Mouse (Mus musculus): ENCODE measurements around the gene Ttc28. TPM values are rescaled to one million over a fixed set of nuclear protein-coding genes. Genes with fewer than 3 reads are reported as not detected.
A peak's percentile ranks its signal among the peaks of the same experiment; 100 is the strongest.

The Ttc28 gene
- total RNA-seq, 2 experiments from 2014 or later = 10.2 to 11.7 TPM

DNA sequence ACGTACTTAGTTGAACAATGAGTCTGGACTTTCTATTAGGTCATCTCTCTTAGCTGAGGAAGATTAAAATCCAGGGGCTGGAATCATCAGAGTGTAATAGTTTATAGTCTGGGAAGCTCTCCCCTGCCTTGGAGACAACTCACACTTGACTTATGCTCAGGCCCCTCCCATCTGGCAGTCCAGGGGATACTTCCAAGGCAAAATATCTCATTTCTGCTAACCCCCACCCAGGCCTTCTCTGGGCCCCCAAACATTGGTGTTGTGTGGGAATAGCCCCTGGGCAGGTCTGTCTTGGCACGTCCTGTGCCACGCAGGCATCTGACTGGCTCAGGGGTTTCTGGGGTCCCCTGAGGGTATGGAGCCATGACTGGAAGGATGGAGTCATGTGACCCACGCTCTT lies 275.7 kb downstream of the Ttc28 start:
- no peak for TF ChIP-seq CTCF (conservative IDR thresholded peaks at IDR 0.05)
- no peak overlapping the region for H3K4me3 ChIP-seq
- H3K27ac ChIP-seq = no peak overlapping the region
- DNase-seq (ENCODE audit: low spot score in 2 of 2) = no peak

DNA sequence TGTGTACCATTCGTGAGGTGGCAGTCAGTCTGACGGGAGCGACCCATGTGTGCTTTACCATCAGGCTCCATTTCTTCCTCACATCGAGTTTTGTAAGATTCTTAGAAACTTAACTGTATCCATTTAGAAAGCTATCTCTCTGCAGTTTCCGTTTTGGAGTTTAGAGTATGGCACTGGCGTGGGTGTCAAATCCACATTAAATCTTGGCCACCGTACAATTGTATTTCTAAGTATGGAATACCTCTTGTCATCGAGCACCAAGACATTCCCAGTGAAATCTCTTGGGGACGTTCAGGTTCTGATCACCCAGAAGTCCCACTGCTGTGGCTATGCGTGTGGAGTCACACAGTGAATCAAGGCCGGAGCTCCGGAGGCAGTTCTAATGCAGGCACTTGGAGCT lies 276.3 kb downstream of the Ttc28 start:
- no peak for DNase-seq (ENCODE audit: low spot score in 2 of 2)
- no peak overlapping the region for H3K4me3 ChIP-seq
- H3K27ac ChIP-seq = no peak overlapping the region
- TF ChIP-seq CTCF (conservative IDR thresholded peaks at IDR 0.05) = no peak

DNA sequence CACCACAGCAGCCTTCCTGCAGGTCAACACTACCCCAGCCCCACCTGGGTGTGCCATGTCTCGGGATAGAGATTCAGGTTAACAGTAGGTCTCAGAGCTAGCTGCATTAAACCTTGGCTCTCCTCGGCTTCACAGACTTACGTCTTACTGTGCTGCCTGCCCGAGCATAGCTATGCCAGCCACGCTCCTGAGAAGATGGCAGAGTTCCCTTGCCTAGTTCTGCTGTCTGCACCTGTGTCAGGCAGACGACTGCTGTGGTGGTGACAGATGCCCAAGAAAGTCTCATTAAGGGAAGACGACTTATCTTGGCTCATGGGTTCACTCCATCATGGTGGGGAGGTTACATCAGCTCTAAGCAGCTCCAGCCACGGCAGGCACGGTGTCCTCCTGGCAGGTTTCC lies 278.7 kb downstream of the Ttc28 start:
- Histone ChIP-seq H3K27ac (no peak overlapping the region), H3K4me3 (no peak overlapping the region)
- TF ChIP-seq CTCF (conservative IDR thresholded peaks at IDR 0.05) = no peak
- DNase-seq (ENCODE audit: low spot score in 2 of 2) = no peak

DNA sequence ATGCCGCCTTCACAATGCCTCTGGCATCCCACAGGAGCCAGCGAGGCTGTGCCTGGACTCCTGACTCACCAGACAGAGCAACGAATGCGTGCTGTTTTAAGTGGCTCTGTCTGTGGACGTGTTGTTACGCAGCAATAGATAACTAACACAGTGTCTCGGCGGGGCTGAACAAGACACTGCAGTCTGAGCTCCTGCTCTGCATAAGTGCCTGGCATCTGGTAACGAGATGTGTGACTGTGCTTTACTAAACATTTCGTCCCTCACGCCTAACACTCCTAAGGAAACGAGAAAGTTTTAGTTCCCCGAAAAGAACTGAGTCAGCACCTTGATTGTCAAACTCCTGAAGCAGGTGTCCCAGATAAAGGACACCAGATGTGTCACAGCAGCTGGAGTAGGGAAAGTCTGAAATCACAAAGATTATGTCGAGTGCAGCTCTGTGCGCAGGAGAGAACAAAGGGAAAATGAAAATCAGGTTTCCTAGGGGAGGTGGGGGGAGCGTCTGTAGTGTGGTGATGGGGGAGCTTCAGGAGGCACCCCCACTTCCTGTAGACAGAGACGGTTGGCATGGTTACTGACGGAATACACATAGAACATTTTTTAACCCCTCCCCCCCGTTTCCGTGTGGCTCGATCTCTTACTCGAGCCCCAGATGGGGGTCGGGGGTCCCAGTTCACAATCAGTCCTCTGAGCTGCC lies 280.2 kb downstream of the Ttc28 start:
- Histone ChIP-seq H3K4me3 (no peak overlapping the region), H3K27ac (no peak overlapping the region)
- TF ChIP-seq CTCF (conservative IDR thresholded peaks at IDR 0.05) = no peak
- no peak for DNase-seq (ENCODE audit: low spot score in 2 of 2)

DNA sequence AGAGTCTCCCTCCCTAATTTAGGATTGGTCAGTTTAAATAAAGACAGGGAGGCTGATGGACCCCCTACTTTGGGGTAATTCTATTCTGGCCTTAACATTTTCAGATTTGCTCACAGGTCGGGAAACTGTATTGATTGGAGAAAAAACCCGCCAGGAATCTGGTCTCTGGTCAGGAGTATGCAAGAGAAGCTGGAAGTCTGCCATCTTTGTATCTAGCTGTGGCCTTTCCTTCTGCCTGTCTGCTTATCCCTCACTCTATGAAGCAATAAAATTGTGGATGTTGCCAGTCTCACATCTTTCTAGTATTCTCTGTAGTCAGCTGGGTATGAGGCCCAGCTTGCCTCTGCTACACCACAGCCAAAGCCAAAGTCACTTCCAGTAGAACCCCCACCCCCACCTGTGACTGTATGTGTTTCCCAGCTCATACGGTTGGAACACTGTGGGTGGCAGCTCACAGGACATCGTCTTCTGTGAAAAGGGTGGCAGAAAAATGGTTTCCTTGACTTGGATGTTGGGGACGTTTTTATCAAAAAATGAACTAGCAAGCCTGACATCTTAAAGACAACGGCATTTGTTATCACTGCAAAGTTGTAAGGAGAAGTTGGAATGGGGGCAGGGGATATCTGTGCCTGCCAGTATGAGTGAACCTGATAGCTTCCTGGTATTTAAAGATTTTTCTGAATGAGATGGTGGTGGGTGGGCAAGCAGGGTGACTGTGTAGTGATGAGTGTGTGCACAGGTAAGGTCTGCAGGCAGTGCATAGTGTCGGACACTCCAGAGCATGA lies 281.7 kb downstream of the Ttc28 start:
- DNase-seq (ENCODE audit: low spot score in 2 of 2) = no peak
- TF ChIP-seq CTCF (conservative IDR thresholded peaks at IDR 0.05) = no peak
- Histone ChIP-seq H3K27ac (no peak overlapping the region), H3K4me3 (no peak overlapping the region)

DNA sequence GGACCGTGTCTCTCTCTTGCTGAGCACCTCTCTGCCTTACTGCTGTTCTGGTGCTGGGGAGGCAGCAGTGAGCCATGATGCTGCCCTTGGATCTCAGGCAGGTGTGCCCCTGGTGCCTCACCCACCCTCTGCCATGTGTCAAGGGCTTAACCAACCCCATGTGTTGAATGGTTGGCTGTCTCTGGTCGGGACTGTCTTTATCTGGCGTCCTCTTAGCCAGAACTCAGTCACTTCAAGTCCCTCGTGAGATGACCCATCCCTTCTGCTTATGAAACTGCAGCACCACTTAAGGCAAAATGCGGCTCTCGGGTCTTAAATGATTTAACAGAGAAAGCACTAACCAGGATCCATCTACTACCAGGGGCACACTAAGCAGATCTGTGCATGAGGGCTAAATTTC lies 283.3 kb downstream of the Ttc28 start:
- no peak overlapping the region for H3K4me3 ChIP-seq
- no peak for TF ChIP-seq CTCF (conservative IDR thresholded peaks at IDR 0.05)
- no peak overlapping the region for H3K27ac ChIP-seq
- DNase-seq (ENCODE audit: low spot score in 2 of 2) = no peak

DNA sequence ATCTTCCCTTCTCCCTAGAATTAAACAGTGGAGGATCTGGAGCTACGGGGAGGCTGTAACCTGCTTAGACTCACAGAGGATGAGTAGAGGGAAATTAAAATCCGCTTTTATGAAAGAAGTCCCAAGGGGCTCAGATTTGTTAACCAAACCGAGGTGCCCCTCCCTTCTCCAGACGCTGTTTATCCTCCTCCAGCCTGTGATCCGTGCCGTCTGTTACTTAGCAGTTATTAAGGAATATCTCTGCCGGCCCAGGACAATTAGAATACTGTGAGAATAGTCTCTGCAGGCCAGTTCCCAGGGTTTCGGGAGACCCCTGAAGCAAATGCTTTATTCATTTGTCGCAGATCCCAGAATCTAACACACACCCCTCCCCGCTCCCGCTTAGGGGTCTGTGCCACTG lies 283.8 kb downstream of the Ttc28 start:
- no peak for TF ChIP-seq CTCF (conservative IDR thresholded peaks at IDR 0.05)
- DNase-seq (ENCODE audit: low spot score in 2 of 2) = no peak
- H3K4me3 ChIP-seq = no peak overlapping the region
- no peak overlapping the region for H3K27ac ChIP-seq

DNA sequence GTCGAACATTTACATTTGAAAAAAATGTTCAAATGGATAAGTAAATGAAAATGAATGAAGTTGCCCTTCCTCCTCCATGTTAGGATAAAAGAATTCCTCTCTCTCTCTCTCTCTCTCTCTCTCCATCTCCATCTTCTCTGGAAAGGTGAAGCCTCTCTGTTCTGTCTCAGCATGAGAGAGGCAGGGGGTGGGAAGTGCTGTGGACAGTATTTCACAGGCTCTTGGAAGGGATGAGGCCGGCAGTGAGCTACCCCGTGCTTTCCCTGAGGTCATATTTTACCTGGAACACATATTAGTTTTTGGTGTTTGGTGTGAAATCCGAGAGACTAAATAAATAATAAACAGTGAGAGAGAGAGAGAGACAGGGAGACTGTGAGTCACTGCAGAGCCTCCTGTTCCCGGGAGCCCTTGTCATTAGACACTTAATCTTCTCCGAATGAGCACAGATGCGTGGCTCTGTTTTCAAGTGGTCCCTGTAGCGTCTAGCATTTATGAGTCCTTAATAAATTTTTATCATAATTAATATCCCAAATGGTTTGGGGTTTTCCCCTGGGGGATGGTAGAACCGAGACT lies 284.8 kb downstream of the Ttc28 start:
- no peak for TF ChIP-seq CTCF (conservative IDR thresholded peaks at IDR 0.05)
- no peak overlapping the region for H3K4me3 ChIP-seq
- H3K27ac ChIP-seq = no peak overlapping the region
- no peak for DNase-seq (ENCODE audit: low spot score in 2 of 2)

DNA sequence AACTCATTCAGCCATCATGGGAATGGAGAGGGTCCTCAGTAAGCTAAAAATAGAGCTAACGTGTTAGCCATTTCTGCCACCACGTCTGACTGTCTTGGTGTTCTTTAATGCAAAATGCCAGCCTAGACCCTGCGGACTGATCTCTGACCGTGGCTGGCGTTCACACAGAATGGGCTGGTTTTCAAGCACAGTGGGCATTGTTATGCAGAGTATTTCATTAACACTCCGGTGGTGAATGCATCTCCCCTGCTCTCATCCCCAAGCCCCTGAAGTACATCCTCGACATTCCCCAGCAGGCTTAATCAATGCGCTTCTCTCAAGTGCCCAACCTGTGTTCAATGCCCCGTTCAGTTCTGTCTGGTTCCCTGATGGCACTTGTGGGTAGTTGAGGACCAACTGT lies 290.8 kb downstream of the Ttc28 start:
- no peak for DNase-seq (ENCODE audit: low spot score in 2 of 2)
- no peak overlapping the region for H3K4me3 ChIP-seq
- TF ChIP-seq CTCF (conservative IDR thresholded peaks at IDR 0.05) = no peak
- no peak overlapping the region for H3K27ac ChIP-seq

DNA sequence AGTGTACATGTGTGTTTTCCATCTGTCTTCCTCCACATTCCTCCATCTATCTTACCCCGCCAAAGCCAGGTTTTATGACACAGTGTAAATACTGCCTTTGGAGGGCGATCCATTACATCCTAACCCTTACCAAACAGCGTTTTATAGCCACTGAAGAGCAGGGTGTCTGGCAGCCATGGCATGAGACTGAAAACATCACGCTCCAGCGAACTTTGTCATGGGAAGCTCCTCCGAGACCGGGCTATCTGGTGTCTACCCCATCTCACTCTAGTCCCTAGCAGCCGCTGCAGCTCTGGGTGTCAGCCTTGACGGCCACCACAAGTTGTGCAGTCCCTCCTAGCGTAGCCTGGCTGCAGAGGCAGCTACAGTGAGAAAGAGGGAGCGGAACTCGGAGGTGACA lies 295.8 kb downstream of the Ttc28 start:
- no peak for TF ChIP-seq CTCF (conservative IDR thresholded peaks at IDR 0.05)
- Histone ChIP-seq H3K4me3 (no peak overlapping the region), H3K27ac (no peak overlapping the region)
- no peak for DNase-seq (ENCODE audit: low spot score in 2 of 2)

DNA sequence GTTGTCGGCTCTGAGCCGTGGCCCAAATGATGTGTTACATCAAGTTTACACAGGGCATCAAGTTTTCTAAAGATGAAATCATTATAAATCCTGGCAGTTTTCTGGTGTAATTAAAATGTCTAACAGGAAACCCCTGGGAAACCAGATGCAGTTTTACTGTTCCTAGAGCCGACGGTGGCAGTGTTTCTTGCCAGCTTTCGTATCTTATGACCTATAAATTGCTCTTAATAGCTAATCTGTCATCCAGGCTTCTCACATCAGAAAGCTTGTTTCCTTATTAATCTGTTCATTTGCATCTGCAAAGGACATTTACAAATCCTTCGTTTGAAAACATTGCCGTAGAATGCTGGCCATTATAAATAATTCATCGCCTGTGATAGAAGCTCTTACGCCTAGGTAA lies 296.2 kb downstream of the Ttc28 start:
- no peak overlapping the region for H3K4me3 ChIP-seq
- no peak for TF ChIP-seq CTCF (conservative IDR thresholded peaks at IDR 0.05)
- DNase-seq (ENCODE audit: low spot score in 2 of 2) = no peak
- H3K27ac ChIP-seq = no peak overlapping the region

DNA sequence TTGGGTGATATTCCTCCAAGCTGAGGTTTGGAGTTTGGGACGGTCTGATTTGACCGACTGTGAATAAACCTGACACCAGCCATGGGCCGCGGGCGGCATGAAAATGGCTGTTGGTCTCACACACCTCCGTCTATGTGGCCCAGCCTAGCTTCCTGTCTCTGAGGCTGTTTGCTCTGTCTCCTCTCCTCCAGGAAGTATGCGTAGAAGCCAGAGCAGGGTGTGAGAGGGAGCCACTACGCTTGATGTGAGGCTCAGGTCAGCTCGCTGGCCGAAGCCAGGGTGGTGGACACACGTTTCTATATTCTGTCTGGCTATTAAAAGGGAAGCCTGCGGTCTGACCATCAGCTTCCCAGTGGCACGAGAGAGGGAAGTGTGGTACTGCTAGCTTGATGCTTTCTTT lies 296.8 kb downstream of the Ttc28 start:
- no peak for DNase-seq (ENCODE audit: low spot score in 2 of 2)
- no peak for TF ChIP-seq CTCF (conservative IDR thresholded peaks at IDR 0.05)
- H3K27ac ChIP-seq = no peak overlapping the region
- H3K4me3 ChIP-seq = no peak overlapping the region

DNA sequence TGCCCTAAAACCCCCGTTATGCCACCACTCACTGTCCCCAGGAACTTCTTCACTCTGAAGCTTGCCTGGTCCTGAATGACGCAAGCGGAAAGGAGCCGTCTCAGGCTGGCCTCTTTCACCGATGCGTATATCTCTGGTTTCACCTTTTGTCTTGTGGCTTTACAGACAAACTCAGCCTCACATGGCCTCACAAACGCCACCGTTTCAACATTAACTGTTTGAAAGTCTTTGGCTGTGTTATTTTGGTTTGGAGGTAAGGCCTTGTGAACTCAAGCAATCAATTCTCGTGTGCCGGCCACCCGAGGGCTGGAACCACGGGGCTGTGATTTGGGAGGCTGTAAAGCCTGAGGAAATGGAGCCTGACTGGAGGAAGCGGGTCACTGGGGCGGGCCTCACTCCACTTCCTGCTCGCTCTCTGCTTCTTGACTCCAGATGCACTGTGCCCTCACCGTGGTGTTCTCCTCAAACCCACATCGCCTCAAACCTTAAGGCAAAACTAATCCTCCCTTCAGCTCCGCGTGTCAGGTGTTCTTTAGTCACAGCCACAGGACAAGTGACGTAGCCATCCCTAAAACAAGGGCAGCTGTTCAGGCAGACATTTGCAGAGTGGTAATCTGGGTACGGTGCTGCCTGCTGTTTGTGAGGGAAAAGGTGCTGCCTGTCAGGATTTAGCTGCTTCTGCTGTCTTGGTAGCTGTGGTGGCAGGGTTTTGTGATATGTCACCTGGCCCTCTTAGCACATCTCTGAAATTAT lies 298.9 kb downstream of the Ttc28 start:
- Histone ChIP-seq H3K27ac (peak overlapping the region; percentile 64), H3K4me3 (peak overlapping the region; percentile 25; the same call in 1 of the 2 replicates)
- no peak for TF ChIP-seq CTCF (conservative IDR thresholded peaks at IDR 0.05)
- no peak for DNase-seq (ENCODE audit: low spot score in 2 of 2)
